Mouse (Mus musculus) forebrain, embryonic 13.5 days (tissue): Measurements from ENCODE around the gene Arl15. TPM values are rescaled to one million over a fixed set of nuclear protein-coding genes. Genes with fewer than 3 reads are reported as not detected.

ENCODE experiments used
- ATAC-seq: fragments of 200-750 bp; cut with Nextera tagmentation; 2 replicates; pipeline ENCODE4 v1.8.0; 2017
- H3K27ac ChIP-seq: fragments of 300-500 bp; sonication (generic); 2 replicates; pipeline ENCODE4 v1.5.1; 2015; ENCODE audit warnings: inconsistent platforms, mild to moderate bottlenecking, moderate library complexity
- H3K27me3 ChIP-seq: fragments of 300-500 bp; sonication (generic); 2 replicates; pipeline ENCODE4 v1.6.1; 2015; ENCODE audit warnings: mild to moderate bottlenecking, inconsistent platforms
- H3K36me3 ChIP-seq: fragments of 300-500 bp; sonication (generic); 2 replicates; pipeline ENCODE4 v1.6.1; 2015; ENCODE audit warnings: mild to moderate bottlenecking, inconsistent platforms; ENCODE audit not compliant: poor library complexity, severe bottlenecking
- H3K4me1 ChIP-seq: fragments of 300-500 bp; sonication (generic); 2 replicates; pipeline ENCODE4 v1.6.1; 2015; ENCODE audit warnings: inconsistent platforms
- H3K4me2 ChIP-seq: fragments of 300-500 bp; sonication (generic); 2 replicates; pipeline ENCODE4 v1.6.1; 2015; ENCODE audit warnings: inconsistent platforms, mild to moderate bottlenecking, moderate library complexity
- H3K4me3 ChIP-seq: fragments of 300-500 bp; sonication (generic); 2 replicates; pipeline ENCODE4 v1.5.1; 2015; ENCODE audit warnings: mild to moderate bottlenecking, inconsistent platforms
- H3K9ac ChIP-seq: fragments of 300-500 bp; sonication (generic); 2 replicates; pipeline ENCODE4 v1.6.1; 2015; ENCODE audit warnings: mild to moderate bottlenecking, inconsistent platforms
- H3K9me3 ChIP-seq: fragments of 300-500 bp; sonication (generic); replicated peaks from 2 replicates; pipeline ENCODE4 v1.6.1; 2016; ENCODE audit warnings: inconsistent platforms
- WGBS: fragments of 180-500 bp; shearing (Covaris S2); methylation state at CpG from one replicate; pipeline ENCODE4 v1.1.7; 2015; 5-methylcytosine and 5-hydroxymethylcytosine counted together
- polyA plus RNA-seq: library from polyadenylated mRNA; unstranded; fragments of >200 nt; fragmentation: Nextera tagmentation; extraction: Ambion mirVana; gene quantifications from 2 replicates; pipeline ENCODE4 v1.2.1, GENCODE M21; 2015

Arl15 gene
- polyA plus RNA-seq, 1 experiment from 2014 or later = 17.8 TPM

DNA sequence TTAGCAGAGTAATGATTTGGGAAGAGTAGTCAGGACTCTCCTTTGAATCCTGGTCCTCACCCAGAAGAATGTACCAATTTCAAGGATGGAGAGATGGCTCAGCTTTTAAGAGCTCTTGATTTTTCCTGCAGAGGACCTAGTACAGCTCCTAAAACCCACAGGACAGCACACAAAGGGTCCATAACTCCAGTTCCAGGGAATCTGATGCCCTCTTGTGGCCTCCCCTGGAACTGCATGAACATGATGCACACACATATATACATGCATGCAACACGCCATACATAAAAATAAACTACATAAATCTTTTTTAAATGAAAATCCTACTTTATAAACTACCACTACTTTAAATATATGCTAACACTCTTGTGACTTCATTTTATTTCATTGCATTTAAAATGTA is 70.6 kb downstream of the Arl15 start:
- H3K27me3 ChIP-seq = no peaks in the 10 kb centered on the region
- H3K4me1 ChIP-seq = peaks cover 12% of the 10 kb centered on the region
- WGBS = 63% methylated on average over 1 of the region's 1 CpGs
- H3K27ac ChIP-seq = no peak overlapping the region
- no peaks in the 10 kb centered on the region for H3K9me3 ChIP-seq
- peak; percentile 57; the same call in 1 of the 2 replicates for ATAC-seq
- H3K9ac ChIP-seq = no peak overlapping the region
- H3K4me2 ChIP-seq = no peak overlapping the region
- no peak overlapping the region for H3K4me3 ChIP-seq
- no peaks in the 10 kb centered on the region for H3K36me3 ChIP-seq

DNA sequence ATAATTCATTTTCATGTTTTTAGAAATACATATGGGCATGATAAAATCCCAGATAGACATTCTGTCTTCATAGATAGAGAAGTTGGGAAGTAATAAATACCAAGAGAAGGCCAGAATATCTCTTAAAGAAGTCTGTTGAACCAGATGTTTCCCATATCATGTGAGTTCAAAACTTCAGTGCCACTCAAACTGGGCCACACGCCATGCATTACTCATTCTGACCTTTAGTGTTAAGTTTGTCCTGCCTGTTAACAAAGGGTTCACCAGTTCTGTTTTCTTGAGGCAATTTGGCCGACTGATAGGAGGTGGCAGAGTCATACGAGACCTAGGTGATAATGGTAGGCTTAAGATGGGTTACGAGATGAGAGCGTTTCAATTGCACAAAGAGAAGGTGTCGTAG is 71.1 kb downstream of the Arl15 start:
- peaks cover 11% of the 10 kb centered on the region for H3K4me1 ChIP-seq
- no peak overlapping the region for H3K9ac ChIP-seq
- H3K27ac ChIP-seq = no peak overlapping the region
- ATAC-seq = no peak
- no peaks in the 10 kb centered on the region for H3K9me3 ChIP-seq
- H3K4me2 ChIP-seq = no peak overlapping the region
- H3K36me3 ChIP-seq = no peaks in the 10 kb centered on the region
- H3K27me3 ChIP-seq = no peaks in the 10 kb centered on the region
- WGBS = 73% methylated on average over 6 of the region's 6 CpGs
- H3K4me3 ChIP-seq = no peak overlapping the region

DNA sequence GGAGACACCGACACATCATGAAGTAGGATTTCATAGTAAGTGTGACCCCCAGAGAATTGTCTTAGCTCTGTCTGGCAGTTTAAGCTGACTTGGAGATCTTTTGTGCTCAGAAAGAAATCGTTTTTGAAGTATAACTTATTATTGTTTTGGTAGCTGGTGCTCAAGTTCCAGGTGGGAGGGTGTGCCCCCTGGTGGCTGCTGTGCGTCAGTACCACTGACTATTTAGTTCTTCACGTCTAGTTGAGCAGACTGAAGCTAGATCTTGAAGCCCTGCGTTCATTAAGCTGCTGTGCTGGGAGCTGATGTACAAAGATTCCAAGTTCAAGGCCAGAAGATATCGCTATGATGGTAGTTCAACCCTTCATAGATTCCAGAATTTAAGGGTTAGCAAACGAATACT is 71.5 kb downstream of the Arl15 start:
- Histone ChIP-seq H3K27ac (no peak overlapping the region), H3K4me2 (no peak overlapping the region), H3K4me3 (no peak overlapping the region), H3K9me3 (no peaks in the 10 kb centered on the region), H3K36me3 (no peaks in the 10 kb centered on the region), H3K4me1 (peaks cover 7% of the 10 kb centered on the region), H3K9ac (no peak overlapping the region), H3K27me3 (no peaks in the 10 kb centered on the region)
- no peak for ATAC-seq
- 36% methylated on average over 7 of the region's 7 CpGs for WGBS

DNA sequence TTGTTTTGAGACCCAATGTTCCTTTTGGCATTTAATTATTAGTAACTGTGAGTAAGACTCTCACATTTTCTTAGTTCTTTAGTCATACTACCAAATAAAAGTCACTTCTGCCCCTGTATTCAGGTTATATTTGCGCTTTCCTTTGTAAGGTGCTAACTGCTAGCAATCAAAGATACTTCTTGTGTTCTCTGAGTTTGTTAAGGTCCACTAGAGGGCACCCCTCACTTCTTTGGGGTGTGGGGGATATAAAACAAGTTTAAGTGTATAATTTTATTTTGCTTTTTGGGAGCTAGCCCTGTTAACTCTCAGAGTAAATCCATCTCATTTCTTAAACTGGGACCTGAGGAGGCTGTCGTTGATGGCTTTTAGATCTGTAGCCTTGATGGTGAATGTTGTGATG is 73.4 kb downstream of the Arl15 start:
- Histone ChIP-seq H3K36me3 (no peaks in the 10 kb centered on the region), H3K27me3 (no peaks in the 10 kb centered on the region), H3K4me3 (no peak overlapping the region), H3K4me2 (no peak overlapping the region), H3K27ac (no peak overlapping the region), H3K9me3 (no peaks in the 10 kb centered on the region), H3K9ac (no peak overlapping the region), H3K4me1 (no peaks in the 10 kb centered on the region)
- 90% methylated on average over 2 of the region's 2 CpGs for WGBS
- ATAC-seq = no peak

DNA sequence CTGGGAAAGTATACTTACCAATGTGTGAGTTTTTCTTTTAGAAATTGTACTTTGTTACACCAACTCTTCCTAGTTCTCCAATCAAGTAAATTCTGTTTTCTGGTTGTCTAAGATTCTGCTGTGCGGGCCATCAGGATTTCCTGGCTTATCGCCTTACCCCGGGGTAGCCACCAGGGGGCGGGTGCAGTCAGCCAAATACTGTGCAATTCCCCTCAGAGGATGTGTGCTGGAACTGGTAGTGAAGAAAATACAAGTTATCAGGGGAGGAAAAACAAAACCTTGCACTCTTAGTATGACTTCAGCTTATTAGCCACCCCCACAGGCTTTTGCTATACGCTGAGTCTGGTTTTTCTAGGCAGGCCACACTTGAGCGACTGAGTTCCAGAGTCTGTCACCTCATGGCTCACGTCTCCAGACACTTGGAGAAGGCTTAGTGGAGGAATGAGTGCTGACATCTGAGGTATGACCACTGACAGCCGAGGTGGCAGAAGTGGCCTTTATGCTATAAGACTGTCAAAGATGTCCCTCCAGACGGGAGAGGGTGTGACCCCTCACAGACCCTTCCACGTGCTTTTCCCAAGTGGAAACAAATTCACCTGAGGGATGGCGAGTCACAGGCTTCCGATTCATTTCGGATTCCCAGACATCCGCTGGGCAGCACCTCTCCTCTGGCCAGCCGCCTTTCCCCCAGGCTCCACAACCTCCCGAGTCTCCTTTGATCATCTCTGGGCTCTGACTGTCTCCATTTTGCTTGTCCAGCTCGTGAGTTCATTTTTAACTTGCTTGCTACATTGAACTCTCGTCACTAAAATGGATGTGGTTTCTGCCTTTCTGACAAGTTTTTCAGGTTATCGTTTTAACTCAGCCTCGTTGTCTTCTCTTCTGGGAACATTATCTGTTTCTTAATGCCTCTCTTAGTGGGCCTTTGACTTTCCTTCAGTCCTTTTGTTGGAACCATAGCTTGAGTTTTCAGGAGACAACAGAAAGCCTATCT is 75.2 kb downstream of the Arl15 start:
- Histone ChIP-seq H3K4me2 (no peak overlapping the region), H3K4me1 (no peaks in the 10 kb centered on the region), H3K27ac (no peak overlapping the region), H3K9me3 (no peaks in the 10 kb centered on the region), H3K9ac (no peak overlapping the region), H3K4me3 (no peak overlapping the region), H3K36me3 (no peaks in the 10 kb centered on the region), H3K27me3 (no peaks in the 10 kb centered on the region)
- 72% methylated on average over 20 of the region's 20 CpGs for WGBS
- ATAC-seq = peak; percentile 58

DNA sequence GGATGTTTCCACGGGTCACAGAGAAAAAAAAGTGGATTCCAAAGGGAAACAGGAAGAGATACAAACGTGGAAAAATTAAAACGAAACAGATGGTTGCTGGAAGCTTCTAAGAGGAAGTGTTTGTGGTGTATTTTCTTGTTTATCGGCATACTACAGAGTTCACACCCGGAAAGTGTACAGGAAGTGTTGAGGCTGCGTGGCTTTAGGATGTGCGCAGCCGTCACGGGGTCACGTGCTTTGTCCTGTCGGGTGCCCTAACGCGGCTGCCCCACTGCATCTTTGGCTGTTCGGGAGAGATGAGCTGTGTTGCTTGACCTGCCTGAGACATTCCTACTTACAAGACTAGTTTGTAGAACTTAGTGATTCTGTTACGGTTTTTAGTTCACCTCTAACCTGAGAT is 76.1 kb downstream of the Arl15 start:
- no peaks in the 10 kb centered on the region for H3K36me3 ChIP-seq
- ATAC-seq = no peak
- H3K27me3 ChIP-seq = no peaks in the 10 kb centered on the region
- no peaks in the 10 kb centered on the region for H3K4me1 ChIP-seq
- no peak overlapping the region for H3K4me3 ChIP-seq
- no peak overlapping the region for H3K4me2 ChIP-seq
- no peaks in the 10 kb centered on the region for H3K9me3 ChIP-seq
- no peak overlapping the region for H3K9ac ChIP-seq
- WGBS = 89% methylated on average over 15 of the region's 15 CpGs
- no peak overlapping the region for H3K27ac ChIP-seq

DNA sequence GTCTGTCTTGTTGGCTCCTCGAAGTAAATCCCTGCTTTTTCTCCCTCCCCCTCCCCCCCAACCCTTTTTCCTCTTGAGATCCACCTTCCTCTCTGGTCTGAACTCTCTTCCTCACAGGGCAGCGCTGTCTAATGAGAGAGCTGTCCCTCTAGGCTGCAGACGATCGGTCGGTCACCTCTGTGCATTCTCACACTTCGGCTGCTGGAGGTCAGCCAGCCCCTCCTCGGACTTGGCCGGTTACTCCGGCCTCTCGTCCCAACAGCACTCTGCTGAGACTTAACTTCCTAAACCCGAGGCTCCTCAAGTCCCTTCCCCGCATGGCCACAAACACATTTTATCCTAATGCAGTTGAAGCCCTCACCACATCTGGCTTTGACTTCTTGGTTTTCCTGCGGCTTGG is 77.5 kb downstream of the Arl15 start:
- H3K4me3 ChIP-seq = no peak overlapping the region
- no peaks in the 10 kb centered on the region for H3K9me3 ChIP-seq
- no peaks in the 10 kb centered on the region for H3K36me3 ChIP-seq
- H3K9ac ChIP-seq = no peak overlapping the region
- WGBS = 64% methylated on average over 13 of the region's 13 CpGs
- H3K27ac ChIP-seq = no peak overlapping the region
- peaks cover 5% of the 10 kb centered on the region; the same call in 1 of the 2 replicates for H3K4me1 ChIP-seq
- H3K27me3 ChIP-seq = no peaks in the 10 kb centered on the region; the same call in 1 of the 2 replicates
- no peak for ATAC-seq
- no peak overlapping the region for H3K4me2 ChIP-seq

DNA sequence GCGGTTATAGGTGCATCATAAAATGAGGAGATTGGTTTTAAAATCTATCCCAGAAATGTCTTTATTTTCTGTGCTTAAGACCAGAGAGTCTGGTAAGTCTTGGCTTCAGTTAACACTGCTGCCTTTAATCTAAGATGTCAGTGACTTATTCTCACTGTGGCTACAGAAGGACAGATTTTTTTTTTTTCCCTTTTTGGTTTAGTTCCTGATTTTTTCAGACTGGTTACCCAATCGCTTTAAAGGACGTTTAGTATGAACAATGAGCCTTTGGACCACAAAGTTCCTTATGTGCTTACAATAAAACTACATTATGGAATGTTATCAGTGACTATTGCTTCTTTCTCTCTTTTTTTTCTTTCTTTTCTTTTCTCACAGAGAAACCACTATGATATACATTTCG is 81.4 kb downstream of the Arl15 start:
- Histone ChIP-seq H3K4me3 (no peak overlapping the region), H3K27me3 (no peaks in the 10 kb centered on the region; the same call in 1 of the 2 replicates), H3K27ac (no peak overlapping the region), H3K4me2 (no peak overlapping the region), H3K36me3 (no peaks in the 10 kb centered on the region), H3K9ac (no peak overlapping the region), H3K4me1 (peaks cover 40% of the 10 kb centered on the region), H3K9me3 (no peaks in the 10 kb centered on the region)
- 55% methylated on average over 4 of the region's 4 CpGs for WGBS
- no peak for ATAC-seq

DNA sequence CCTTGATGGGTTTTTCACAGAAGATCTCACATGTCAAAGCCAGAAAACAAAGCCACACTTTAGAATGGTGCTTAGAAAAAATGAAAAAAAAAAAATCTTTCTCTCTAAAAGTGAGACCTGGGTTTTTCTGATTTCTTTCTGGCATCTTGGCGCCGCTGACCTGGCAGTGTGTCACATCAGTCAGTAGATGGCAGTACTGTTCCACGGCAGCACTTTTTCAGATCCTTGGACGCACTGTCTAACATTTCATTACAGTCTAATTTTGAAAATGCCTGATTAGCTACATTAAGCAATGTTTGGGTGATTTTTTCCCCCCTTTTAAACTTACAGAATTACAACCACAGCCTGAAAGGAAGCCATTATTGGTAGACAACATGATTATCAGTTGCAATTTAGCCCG is 83.1 kb downstream of the Arl15 start:
- Histone ChIP-seq H3K4me3 (no peak overlapping the region), H3K36me3 (no peaks in the 10 kb centered on the region), H3K4me2 (no peak overlapping the region), H3K4me1 (peaks cover 48% of the 10 kb centered on the region), H3K9me3 (no peaks in the 10 kb centered on the region), H3K9ac (no peak overlapping the region), H3K27me3 (no peaks in the 10 kb centered on the region; the same call in 1 of the 2 replicates), H3K27ac (no peak overlapping the region)
- peak; percentile 59; the same call in 1 of the 2 replicates for ATAC-seq
- WGBS = 7% methylated on average over 5 of the region's 5 CpGs

DNA sequence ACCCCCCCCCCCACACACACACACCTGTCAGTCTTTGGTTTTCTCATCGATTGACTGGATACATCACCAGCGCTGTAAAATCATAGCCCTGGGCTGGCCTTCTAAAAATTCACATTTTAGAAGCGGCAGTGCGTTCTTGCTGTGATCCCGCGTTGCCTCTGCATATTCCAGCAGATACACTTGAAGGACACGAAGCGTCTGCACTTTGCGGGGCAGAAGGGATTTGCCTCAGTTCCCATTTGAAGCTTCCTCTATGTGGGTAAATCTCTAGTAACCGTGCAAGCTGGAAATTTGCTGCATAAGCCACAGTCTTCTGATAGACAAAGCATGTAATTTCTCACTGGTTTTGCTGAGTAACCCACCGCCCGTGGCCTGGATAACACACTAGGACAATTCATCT is 84.3 kb downstream of the Arl15 start:
- no peak overlapping the region for H3K27ac ChIP-seq
- H3K4me1 ChIP-seq = peaks cover 48% of the 10 kb centered on the region
- no peak overlapping the region for H3K4me2 ChIP-seq

DNA sequence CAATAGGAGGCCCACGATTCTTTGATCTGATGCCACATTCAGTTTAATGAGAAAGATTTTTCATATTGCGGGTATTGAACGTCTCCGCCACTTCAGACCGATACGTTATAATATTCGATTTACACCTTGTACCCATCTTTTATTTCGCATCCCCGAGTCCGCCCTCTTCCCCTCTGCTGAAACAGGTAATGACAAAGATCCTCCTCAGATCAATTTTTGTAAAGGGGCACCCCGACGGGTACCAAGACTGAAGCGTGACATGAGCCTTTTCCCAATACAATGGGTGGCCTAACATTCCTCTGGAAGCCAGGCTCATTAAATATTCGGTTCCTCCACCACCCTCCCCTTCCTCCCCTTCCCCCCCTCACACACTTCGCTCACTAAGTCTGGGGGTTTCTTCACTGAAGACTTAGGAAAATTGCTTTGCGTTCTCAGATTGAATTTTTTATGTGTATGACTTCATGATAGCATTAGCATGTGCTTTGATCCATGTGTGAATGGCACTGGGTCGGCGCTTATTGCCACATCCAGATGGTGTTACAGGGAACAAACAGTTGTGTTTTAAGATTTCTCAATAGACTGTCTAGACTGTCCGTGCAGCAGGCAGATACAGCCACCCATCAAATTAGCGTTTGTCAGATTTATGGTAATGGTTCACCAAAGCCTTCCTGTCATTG is 85.5 kb downstream of the Arl15 start:
- Histone ChIP-seq H3K4me3 (no peak overlapping the region), H3K9me3 (no peaks in the 10 kb centered on the region), H3K36me3 (no peaks in the 10 kb centered on the region), H3K27me3 (no peaks in the 10 kb centered on the region; the same call in 1 of the 2 replicates), H3K27ac (no peak overlapping the region), H3K9ac (no peak overlapping the region), H3K4me2 (peak overlapping the region; percentile 48), H3K4me1 (peaks cover 48% of the 10 kb centered on the region)
- WGBS = 13% methylated on average over 20 of the region's 20 CpGs
- ATAC-seq = peak; percentile 73

More for the DNA sequence above, 84.3 kb downstream of the Arl15 start:
- no peak for ATAC-seq
- Histone ChIP-seq H3K9me3 (no peaks in the 10 kb centered on the region), H3K36me3 (no peaks in the 10 kb centered on the region), H3K4me3 (no peak overlapping the region), H3K9ac (no peak overlapping the region), H3K27me3 (no peaks in the 10 kb centered on the region; the same call in 1 of the 2 replicates)
- 65% methylated on average over 12 of the region's 12 CpGs for WGBS

DNA sequence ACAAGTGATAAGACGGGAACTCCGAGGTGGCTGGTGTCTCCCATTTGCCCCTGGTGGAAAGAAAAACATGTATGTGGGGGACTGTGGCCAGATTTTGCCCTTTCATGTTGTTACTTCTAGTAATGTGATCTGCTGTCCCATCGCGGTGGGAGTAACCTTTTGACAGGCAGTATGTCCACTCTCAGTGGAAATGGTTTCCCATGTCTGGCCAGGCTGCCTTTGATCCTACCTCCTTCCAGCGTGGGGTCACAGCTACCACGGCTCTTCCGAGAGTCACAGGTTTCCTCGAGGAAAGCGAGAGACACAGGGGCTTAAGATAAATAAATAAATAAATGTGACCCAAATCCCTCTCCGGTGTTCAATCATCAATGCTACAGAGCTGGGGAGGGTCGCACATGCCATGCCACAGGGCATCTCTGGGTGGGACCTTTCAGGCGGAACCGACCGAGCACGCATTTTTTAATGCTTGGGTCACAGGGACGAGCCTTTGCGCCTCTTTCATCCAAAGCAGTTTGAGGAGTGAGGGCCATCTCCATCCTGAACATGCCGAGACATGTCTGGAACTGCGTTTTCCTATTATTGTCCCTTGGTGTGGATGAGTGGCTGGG is 86.4 kb downstream of the Arl15 start:
- no peak for ATAC-seq
- H3K27me3 ChIP-seq = no peaks in the 10 kb centered on the region; the same call in 1 of the 2 replicates
- 22% methylated on average over 19 of the region's 19 CpGs for WGBS
- H3K4me1 ChIP-seq = peaks cover 48% of the 10 kb centered on the region
- no peak overlapping the region for H3K27ac ChIP-seq
- no peaks in the 10 kb centered on the region for H3K36me3 ChIP-seq
- no peaks in the 10 kb centered on the region for H3K9me3 ChIP-seq
- H3K9ac ChIP-seq = no peak overlapping the region
- H3K4me2 ChIP-seq = peak overlapping the region; percentile 48
- H3K4me3 ChIP-seq = no peak overlapping the region
